Mouse (Mus musculus) A20 (cell line): ENCODE results near the gene Traf7.

Experiments used
- DNase-seq: peaks from one replicate; pipeline ENCODE4 v3.0.0-alpha.2; 2011; ENCODE audit warnings: low read depth, low spot score

Traf7 gene

GRCm38 (mm10) chr17:24507129-24507664 lies 20.5 kb downstream of the Traf7 start:
- no peak for DNase-seq

GRCm38 (mm10) chr17:24506332-24507070 lies 21.2 kb downstream of the Traf7 start:
- no peak for DNase-seq

- DNase-seq, result no peak
Observed at GRCm38 (mm10) chr17:24505286-24505955, 22.3 kb downstream of the Traf7 start.

- DNase-seq, result no peak
Observed at GRCm38 (mm10) chr17:24504085-24504484, 23.7 kb downstream of the Traf7 start.

GRCm38 (mm10) chr17:24502208-24502607 lies 25.5 kb downstream of the Traf7 start:
- peak; percentile 22 for DNase-seq

- DNase-seq, result no peak
Observed at GRCm38 (mm10) chr17:24496026-24496425, 31.7 kb downstream of the Traf7 start.

DNA sequence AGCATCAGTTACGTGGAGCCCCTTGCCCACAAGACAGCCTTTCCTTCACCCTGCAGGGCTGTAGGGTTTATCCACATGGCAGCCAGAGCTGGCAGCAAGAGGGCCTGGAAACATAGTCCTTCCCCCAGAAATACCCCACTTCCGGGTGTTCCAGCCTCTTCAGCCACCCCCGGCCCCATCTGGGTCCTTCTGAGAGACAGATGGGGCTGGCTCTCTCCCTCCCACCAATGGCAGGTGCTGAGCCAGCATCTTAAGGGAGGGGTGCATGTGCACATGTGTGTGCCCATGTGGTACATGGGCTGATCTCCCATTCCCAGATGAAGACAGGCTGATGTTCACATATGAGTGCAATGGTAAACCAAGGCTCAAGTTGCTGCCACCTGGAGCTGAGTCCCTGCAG lies 32.3 kb downstream of the Traf7 start:
- DNase-seq, result no peak

DNA sequence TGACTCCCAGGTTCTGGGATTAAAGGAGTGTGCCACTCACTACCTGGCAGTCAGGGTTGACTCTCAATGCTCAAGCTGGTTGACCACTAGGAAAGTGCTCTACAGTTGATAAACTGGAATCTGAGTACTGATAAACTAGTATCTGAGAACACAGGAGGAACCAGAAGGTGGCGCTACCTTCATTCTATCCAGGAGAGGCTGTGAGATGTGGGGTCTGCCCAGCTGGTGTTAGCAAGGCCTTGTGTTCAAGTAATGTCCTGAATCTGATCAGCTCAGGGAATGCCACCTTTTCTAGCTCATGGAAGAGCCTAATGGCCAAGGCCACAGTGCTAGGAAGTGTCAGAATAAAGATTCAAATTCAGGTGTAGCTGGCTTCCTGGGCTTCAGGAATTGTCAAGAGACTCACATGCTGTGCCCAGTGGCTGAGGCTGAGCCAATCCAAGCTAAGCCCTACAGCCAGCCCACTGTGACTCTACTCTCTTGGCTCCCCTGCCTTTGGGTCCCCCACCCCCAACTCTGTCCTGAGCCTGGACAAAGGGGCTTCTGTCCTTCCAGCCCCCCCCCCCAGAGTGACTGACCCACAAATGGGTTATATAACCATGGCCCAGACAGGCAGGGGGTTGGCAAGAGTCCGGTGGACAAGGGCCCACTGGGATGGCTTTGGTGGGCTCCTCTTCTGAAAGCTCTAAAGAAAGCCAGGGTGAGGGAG lies 33.0 kb downstream of the Traf7 start:
- DNase-seq, result peak; percentile 73

DNA sequence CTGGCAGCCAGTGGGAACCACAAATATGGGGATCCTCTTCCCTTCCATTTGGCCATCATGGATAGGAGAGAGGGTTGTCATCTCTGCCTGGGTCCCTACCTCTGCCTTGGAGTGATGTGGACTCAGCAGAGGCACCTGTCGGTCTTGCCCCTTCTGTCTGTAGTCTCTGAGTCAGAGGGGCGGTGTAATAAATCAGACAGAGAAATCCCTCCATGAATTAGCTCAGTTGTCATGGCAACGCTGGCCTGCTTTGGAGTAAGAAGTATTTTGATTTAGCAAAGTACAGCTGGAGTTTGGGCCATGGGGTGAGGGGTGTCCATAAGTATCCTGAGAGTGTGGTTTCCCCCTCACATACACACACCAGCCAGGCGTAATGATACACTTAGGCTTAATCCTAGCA lies 37.3 kb downstream of the Traf7 start:
- DNase-seq, result no peak

DNA sequence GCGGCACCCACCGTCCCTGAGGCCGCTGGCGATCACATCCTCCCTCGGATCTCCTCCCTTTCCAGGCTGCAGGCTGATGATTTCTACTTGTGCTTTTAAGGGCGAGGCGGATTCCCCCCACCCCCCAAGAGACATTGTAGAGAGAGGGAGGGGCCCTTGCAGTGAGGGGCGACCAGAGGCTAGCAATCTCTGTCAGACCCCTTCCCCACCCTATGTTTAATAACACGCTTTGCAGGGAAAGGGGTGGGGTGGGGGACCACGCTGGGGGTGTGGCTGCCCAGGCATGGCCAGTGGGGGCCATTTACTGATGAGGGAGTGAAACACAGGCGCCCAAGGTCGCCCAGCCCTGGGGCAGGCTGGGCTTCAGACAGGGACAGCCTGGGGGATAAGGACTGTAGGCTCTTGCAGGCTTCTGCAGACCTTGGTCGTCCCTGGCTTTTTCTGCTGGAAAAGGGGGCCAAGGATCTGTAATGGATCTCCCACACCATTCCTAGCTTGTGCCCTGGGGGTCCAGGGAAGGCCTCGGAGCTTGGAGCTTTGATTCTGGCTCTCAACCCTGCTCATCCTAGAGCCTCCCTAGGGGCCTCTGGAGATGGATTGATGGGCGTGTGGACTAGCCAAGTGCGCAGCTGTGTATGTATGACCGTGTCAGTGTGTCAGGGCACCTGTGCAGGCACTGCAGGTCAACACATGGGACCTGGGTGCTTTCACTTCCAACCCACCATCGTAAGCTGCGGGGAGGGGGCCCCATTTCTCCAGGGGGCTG lies 38.3 kb downstream of the Traf7 start:
- DNase-seq, result no peak

- DNase-seq, result no peak
Observed at GRCm38 (mm10) chr17:24488662-24489264, 39.0 kb downstream of the Traf7 start.

GRCm38 (mm10) chr17:24488186-24488661 lies 39.5 kb downstream of the Traf7 start, which contains the start of gene Caskin1:
TSS of gene Caskin1 (plus strand) at chr17:24488601.
- no peak for DNase-seq

GRCm38 (mm10) chr17:24485090-24485860 lies 42.5 kb downstream of the Traf7 start:
- DNase-seq, result no peak

GRCm38 (mm10) chr17:24483495-24483894 lies 44.2 kb downstream of the Traf7 start:
- DNase-seq, result no peak

- no peak for DNase-seq
Observed at GRCm38 (mm10) chr17:24481027-24481815, 46.5 kb downstream of the Traf7 start.

DNA sequence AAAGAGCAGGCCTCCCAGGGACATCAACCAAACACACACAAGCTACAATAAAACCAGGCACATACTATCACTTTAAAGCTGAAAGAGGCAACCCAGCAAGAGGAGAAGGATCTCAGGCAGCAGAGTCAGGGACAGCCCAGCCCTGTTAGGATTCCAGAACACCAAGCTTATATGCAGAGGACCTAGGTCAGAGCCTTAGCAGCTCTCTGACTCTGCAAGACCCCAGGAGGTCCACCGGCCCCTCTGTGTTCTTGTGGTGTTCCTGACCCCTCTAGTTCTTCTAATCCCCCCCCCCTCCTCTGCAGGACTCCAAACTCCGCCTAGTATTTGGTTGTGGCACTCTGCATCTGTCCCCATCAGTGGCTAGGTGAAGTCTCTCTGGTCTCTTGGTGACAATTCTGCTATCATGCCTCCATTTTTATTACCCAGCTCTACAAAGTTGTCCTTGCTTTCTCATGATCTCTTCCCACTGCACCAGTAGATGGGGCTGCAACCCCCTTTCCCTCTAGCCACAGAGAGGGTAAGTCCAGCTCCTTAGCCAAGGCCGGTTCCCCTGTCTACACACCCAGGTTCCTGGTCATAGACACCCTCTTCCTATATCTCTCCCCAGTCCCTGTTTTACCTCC lies 47.4 kb downstream of the Traf7 start:
- peak; percentile 61 for DNase-seq

DNA sequence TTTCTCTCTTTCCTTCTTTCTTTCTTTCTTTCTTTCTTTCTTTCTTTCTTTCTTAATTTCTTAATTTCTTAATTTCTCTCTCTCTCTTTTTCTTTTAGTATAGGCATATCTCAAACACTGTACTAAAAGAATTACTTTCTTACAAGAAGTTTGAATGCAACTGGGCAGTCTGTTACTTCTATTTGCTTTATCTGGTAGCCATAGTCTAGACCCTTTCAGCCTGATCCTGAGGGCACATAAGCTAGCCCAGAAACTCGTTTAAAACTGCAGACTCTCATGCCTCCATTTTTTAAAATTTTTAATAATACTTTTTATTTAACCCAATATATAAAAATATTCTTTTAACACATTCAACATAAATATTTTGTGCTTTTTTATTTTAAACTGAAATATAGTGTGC lies 48.3 kb downstream of the Traf7 start:
- no peak for DNase-seq

GRCm38 (mm10) chr17:24478663-24479380 lies 48.9 kb downstream of the Traf7 start, which contains the start of gene Mlst8:
TSS of gene Mlst8 (minus strand) at chr17:24479078.
- DNase-seq, result peak; percentile 99
